Mouse (Mus musculus) neural tube, embryonic 12.5 days (tissue): ENCODE measurements at regions not wholly inside any gene's neighbourhood (a gene's known extent, or its start where the extent isn't known, plus 50 kb on each side); places are given as distances from the start of the nearest gene placed in this dataset.
A peak's percentile ranks its signal among the peaks of the same experiment; 100 is the strongest.

Experiments used
- ATAC-seq: fragments of 200-750 bp; cut with Nextera tagmentation; 2 replicates; pipeline ENCODE4 v1.8.0; 2017; ENCODE audit warnings: low read depth, mild to moderate bottlenecking, moderate TSS enrichment, moderate library complexity; ENCODE audit not compliant: low FRiP score
- H3K27ac ChIP-seq: fragments of 300-500 bp; sonication (generic); 2 replicates; pipeline ENCODE4 v1.5.1; 2016
- H3K27me3 ChIP-seq: fragments of 300-500 bp; sonication (generic); replicated peaks from 2 replicates; pipeline ENCODE4 v1.6.1; 2016; ENCODE audit warnings: mild to moderate bottlenecking
- H3K36me3 ChIP-seq: fragments of 300-500 bp; sonication (generic); 2 replicates; pipeline ENCODE4 v1.6.1; 2016; ENCODE audit warnings: mild to moderate bottlenecking
- H3K4me1 ChIP-seq: fragments of 300-500 bp; sonication (generic); 2 replicates; pipeline ENCODE4 v1.6.1; 2016
- H3K4me2 ChIP-seq: fragments of 300-500 bp; sonication (generic); replicated peaks from 2 replicates; pipeline ENCODE4 v1.6.1; 2016; ENCODE audit warnings: mild to moderate bottlenecking
- H3K4me3 ChIP-seq: fragments of 300-500 bp; sonication (generic); 2 replicates; pipeline ENCODE4 v1.5.1; 2016
- H3K9ac ChIP-seq: fragments of 300-500 bp; sonication (generic); 2 replicates; pipeline ENCODE4 v1.6.1; 2016; ENCODE audit warnings: mild to moderate bottlenecking
- H3K9me3 ChIP-seq: fragments of 300-500 bp; sonication (generic); 2 replicates; pipeline ENCODE4 v1.6.1; 2016; ENCODE audit warnings: mild to moderate bottlenecking
- WGBS: fragments of 180-500 bp; shearing (Covaris S2); methylation state at CpG from one replicate; pipeline ENCODE4 v1.1.7; 2016; 5-methylcytosine and 5-hydroxymethylcytosine counted together

DNA sequence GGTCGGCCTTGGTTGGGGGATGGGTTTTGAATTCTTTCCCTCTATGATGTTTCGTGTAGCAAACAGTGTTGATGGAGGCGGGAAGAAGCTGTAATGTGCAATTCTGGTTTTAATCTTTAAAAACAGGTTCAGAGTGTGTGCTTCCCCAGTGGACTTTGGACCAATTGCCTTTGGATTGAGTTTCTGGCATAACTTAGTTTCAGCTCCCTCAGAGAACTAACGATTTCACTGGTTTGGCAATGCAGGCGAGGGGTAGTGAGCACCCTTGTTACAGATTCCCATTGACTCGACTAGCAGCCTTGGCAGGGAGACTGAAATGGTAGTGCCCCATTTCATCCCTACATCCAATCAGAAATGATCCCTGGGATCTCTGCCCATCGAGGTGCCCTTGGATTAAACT, 193.9 kb upstream of the Tmem72 start:
- Histone ChIP-seq H3K9ac (no peak overlapping the region), H3K9me3 (no peaks in the 10 kb centered on the region), H3K36me3 (no peaks in the 10 kb centered on the region), H3K4me1 (no peaks in the 10 kb centered on the region), H3K4me3 (no peak overlapping the region), H3K4me2 (no peak overlapping the region), H3K27ac (no peak overlapping the region), H3K27me3 (no peaks in the 10 kb centered on the region)
- ATAC-seq, result no peak
- 91% methylated on average over 7 of the region's 7 CpGs for whole genome bisulfite sequencing

DNA sequence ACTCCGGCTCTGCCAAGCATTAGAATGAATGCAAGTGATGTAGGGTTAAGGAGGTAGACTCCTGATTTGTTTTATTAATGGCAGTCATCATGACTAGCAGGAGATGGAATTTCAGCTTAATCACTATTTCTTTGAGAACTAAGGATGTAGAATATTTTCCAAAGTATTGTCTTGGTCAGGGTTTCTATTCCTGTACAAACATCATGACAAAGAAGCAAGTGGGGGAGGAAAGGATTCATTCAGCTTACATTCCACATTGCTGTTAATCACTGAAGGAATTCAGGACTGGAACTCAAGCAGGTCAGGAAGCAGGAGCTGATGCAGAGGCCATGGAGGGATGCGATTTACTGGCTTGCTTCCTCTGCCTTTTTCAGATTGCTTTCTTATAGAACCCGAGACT, 195.4 kb upstream of the Tmem72 start:
- no peak overlapping the region for H3K4me2 ChIP-seq
- H3K9me3 ChIP-seq, result no peaks in the 10 kb centered on the region
- no peaks in the 10 kb centered on the region for H3K36me3 ChIP-seq
- no peak for ATAC-seq
- H3K27ac ChIP-seq, result no peak overlapping the region
- H3K4me1 ChIP-seq, result no peaks in the 10 kb centered on the region
- H3K9ac ChIP-seq, result no peak overlapping the region
- no peak overlapping the region for H3K4me3 ChIP-seq
- H3K27me3 ChIP-seq, result no peaks in the 10 kb centered on the region
- 82% methylated on average over 3 of the region's 3 CpGs for WGBS

DNA sequence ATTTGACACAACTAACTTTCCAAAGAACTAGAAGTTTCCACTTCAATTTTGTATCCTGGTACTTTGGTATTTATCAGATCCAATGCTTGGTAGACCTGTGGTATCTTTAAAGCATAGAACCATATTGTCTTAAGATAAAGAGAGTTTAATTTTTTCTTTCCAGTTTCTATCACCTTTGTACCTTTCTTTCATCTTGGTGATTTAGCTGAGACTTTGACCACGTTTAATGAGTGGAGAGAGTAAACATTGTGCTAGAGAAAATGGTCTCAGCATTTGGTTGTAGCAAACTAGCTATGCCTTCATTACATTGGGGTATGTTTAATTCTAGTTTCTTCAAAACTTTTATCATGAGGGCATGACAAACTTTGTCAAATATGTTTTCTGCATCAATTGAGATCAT, 197.4 kb upstream of the Tmem72 start:
- no peak overlapping the region for H3K27ac ChIP-seq
- no peak overlapping the region for H3K4me2 ChIP-seq
- no peaks in the 10 kb centered on the region for H3K27me3 ChIP-seq
- no peak overlapping the region for H3K9ac ChIP-seq
- no peaks in the 10 kb centered on the region for H3K9me3 ChIP-seq
- ATAC-seq, result no peak
- H3K4me3 ChIP-seq, result no peak overlapping the region
- 73% methylated on average over 1 of the region's 1 CpGs for WGBS
- H3K36me3 ChIP-seq, result no peaks in the 10 kb centered on the region
- H3K4me1 ChIP-seq, result no peaks in the 10 kb centered on the region

DNA sequence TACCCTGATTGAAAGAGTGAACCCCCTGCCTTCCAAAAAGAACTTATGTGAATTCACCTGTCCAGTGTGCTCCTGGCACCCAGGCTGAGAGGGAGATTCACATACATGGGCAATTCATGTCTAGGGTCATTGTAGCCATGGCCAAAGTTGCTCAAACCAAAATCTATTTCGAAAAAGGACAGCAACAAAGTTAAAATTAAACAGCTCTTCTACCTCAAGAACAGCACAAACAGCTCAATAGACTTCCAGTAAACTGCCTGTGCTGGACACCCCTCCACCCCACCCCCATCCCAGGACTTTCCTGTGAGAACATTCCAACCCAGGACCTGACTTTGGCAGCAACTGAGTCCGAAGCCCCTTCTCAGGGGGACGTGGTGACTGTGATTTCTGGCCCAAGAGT, 218.3 kb upstream of the Tmem72 start:
- no peaks in the 10 kb centered on the region for H3K36me3 ChIP-seq
- no peaks in the 10 kb centered on the region for H3K27me3 ChIP-seq
- H3K4me2 ChIP-seq, result no peak overlapping the region
- no peak overlapping the region for H3K4me3 ChIP-seq
- 88% methylated on average over 3 of the region's 3 CpGs for WGBS
- H3K4me1 ChIP-seq, result no peaks in the 10 kb centered on the region
- no peak overlapping the region for H3K9ac ChIP-seq
- no peak for ATAC-seq
- H3K9me3 ChIP-seq, result no peaks in the 10 kb centered on the region
- no peak overlapping the region for H3K27ac ChIP-seq

DNA sequence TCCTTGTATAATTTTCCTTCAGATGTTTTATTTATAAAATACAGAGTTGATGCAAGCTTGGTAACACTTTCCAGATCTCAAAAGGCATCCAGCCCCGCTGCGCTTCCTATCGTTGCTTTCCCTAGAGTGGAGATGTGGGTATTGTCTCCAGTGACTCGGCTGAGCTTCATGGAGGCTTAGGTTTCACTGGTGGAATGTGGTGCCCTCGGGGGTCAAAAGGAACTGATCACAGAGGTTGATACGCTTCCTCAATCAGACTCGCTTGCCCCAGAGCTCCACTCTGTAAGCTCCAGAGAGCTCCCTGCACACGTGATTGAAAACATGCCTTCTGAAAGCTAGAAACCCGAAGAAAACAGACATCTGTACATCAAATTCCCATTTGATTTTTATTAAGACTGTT, 224.9 kb upstream of the Tmem72 start:
- no peak overlapping the region for H3K4me3 ChIP-seq
- no peak overlapping the region for H3K27ac ChIP-seq
- H3K9me3 ChIP-seq, result no peaks in the 10 kb centered on the region
- H3K36me3 ChIP-seq, result no peaks in the 10 kb centered on the region
- no peaks in the 10 kb centered on the region for H3K27me3 ChIP-seq
- ATAC-seq, result no peak
- WGBS, result 79% methylated on average over 9 of the region's 9 CpGs
- 0 out of 2 replicates have a peak, but pooled peaks cover 3% of the 10 kb centered on the region for H3K4me1 ChIP-seq
- no peak overlapping the region for H3K9ac ChIP-seq
- H3K4me2 ChIP-seq, result no peak overlapping the region

DNA sequence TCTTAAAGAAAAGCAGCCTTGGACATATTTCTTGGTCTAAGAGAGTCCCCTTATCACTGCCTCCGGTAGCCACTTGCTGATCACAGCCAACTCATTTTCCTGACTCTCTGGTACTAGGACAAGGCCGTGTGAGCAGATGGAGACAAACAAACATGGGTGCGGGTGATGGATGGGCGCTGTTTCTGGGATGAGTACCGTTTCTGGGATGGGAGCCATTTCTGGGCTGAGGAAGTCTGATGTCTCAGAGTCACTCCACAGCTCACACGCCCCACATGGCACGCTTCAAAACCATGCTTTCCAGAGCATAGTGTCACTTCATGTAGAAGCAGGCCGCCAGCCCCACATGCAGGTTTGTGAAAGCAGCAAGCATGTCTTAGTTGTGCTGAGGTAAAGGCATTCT, 225.6 kb upstream of the Cxcl12 start:
- Histone ChIP-seq H3K27me3 (no peaks in the 10 kb centered on the region), H3K4me1 (0 out of 2 replicates have a peak, but pooled peaks cover 3% of the 10 kb centered on the region), H3K27ac (no peak overlapping the region), H3K36me3 (no peaks in the 10 kb centered on the region), H3K4me3 (no peak overlapping the region), H3K9me3 (no peaks in the 10 kb centered on the region), H3K9ac (no peak overlapping the region), H3K4me2 (no peak overlapping the region)
- ATAC-seq, result no peak
- WGBS, result 94% methylated on average over 8 of the region's 8 CpGs

DNA sequence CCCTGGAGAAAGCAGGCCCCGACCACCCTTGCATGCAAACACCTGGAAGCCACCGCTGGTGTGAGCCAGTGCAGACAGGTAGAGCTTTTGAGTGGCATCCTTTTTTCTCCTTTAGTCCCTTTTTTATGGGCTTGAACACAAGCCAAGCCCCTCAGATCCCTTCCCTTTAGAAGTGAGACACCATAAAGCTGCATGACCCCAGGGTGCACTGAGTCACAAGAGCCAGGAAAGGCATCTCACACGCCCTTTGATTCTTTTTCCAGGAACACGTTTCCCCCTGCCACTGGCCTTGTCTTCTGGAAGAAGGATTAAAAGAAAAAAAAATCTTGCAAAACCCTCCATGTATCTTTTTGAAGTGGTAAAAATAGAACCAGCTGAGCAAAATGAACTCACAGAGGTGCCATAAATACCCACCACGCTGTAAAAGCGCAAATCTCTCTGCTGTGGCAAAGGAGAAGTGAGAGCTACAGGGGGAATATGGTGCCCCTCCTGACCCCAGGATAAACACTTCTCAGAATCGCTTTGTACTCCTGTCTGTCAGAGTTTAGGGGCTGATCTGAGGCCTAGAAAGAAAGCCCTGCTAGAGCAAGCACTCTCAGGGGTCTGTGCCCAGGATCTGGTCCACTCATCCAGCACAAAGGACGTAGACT, 222.1 kb upstream of the Cxcl12 start:
- Histone ChIP-seq H3K36me3 (no peaks in the 10 kb centered on the region), H3K4me1 (0 out of 2 replicates have a peak, but pooled peaks cover 3% of the 10 kb centered on the region), H3K9me3 (no peaks in the 10 kb centered on the region), H3K9ac (no peak overlapping the region), H3K27me3 (no peaks in the 10 kb centered on the region), H3K27ac (no peak overlapping the region), H3K4me2 (no peak overlapping the region), H3K4me3 (no peak overlapping the region)
- no peak for ATAC-seq
- WGBS, result 6% methylated on average over 8 of the region's 8 CpGs

DNA sequence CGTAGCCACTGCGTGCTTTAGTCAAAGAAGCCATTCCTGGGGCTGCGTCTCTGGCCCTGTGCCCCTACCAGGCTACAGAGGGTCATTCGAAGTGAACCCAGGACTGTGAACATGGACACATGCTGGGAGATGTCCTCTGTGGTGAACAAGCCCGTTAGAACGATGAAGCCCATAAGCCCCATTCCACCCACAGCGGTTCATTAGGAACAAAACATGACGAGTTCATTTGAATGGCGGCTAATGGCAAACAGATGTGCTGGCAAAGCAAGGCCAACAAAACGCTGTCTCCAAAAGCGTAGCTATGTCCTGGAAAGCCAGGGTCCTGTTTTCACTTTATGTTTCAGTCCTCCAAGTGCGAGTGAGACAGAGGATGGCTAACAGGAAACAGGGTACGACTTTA, 208.7 kb upstream of the Cxcl12 start:
- 72% methylated on average over 13 of the region's 13 CpGs for WGBS
- H3K4me1 ChIP-seq, result no peaks in the 10 kb centered on the region
- H3K27ac ChIP-seq, result no peak overlapping the region
- no peaks in the 10 kb centered on the region for H3K36me3 ChIP-seq
- H3K27me3 ChIP-seq, result no peaks in the 10 kb centered on the region
- no peaks in the 10 kb centered on the region for H3K9me3 ChIP-seq
- no peak overlapping the region for H3K4me2 ChIP-seq
- no peak for ATAC-seq
- H3K4me3 ChIP-seq, result no peak overlapping the region
- H3K9ac ChIP-seq, result no peak overlapping the region

DNA sequence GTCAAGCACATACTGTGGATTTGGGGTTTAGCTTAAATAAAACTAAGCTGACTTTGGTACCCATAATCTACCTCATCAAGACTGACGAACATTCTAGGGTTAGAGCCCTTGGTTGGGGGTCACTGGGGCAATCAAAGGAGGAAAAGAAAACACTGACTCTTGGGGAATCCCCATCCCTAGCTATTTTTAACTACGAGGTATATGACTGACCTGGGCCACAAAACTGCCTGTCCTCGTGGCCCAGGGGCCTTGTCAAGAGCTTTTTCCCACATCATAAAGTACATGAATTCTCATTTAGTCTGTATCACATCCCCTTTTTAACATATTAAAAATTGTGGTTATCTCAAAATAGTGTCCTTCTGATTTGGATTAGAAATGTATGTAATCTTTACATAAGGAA, 207.7 kb upstream of the Cxcl12 start:
- Histone ChIP-seq H3K4me2 (no peak overlapping the region), H3K36me3 (no peaks in the 10 kb centered on the region), H3K27me3 (no peaks in the 10 kb centered on the region), H3K4me1 (no peaks in the 10 kb centered on the region), H3K9ac (no peak overlapping the region), H3K4me3 (no peak overlapping the region), H3K27ac (no peak overlapping the region), H3K9me3 (no peaks in the 10 kb centered on the region)
- WGBS, result 56% methylated on average over 3 of the region's 3 CpGs
- ATAC-seq, result no peak

DNA sequence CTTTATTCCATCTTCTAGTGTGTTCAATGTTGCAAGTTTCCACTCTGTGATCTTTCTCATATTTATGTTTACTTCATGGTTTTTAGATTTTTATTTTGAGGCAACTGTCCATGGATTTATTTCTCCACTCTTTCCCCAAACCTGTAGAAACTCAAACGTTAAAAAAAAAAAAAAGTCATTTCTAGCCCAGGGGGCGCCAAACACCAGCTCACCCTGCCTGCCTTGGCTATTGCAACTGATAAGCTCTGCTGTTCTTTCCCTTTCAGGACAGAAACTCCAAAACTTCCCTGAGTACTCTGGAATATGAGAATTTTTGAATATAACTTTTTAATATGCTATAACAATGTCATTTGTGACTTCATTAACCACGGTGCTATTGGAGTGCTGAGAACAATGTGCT, 201.9 kb upstream of the Cxcl12 start:
- no peak overlapping the region for H3K4me2 ChIP-seq
- no peaks in the 10 kb centered on the region for H3K4me1 ChIP-seq
- H3K36me3 ChIP-seq, result no peaks in the 10 kb centered on the region
- H3K4me3 ChIP-seq, result no peak overlapping the region
- no peak overlapping the region for H3K27ac ChIP-seq
- WGBS, result 26% methylated on average over 3 of the region's 3 CpGs
- no peak overlapping the region for H3K9ac ChIP-seq
- no peaks in the 10 kb centered on the region for H3K9me3 ChIP-seq
- no peaks in the 10 kb centered on the region for H3K27me3 ChIP-seq
- ATAC-seq, result no peak

DNA sequence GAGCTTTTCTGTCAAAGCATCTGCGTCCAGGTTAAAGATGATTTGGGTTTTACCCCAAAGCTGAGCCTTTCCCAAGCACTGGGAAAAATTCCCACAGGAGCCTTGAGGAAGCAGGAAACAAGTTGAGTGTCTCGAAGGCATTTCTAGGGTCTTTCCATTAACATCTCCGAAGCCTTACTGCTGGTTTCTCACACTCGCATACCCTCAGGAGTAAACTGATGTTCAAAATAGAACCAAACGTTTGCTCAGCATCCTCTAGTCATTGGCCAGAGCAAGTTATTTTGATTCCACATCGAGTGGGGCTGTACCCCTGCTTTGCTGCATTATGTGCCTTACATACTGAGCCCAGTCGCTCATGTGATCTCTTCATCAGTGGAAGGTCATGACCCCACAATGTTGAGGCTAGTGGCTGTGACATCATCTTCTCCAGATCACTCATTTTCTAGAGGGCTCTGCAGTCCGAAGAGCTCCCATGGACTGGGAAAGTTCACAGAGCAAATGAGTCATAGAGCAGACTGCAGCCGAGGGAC, 198.9 kb upstream of the Cxcl12 start:
- no peaks in the 10 kb centered on the region for H3K36me3 ChIP-seq
- H3K9me3 ChIP-seq, result no peaks in the 10 kb centered on the region
- ATAC-seq, result no peak
- no peak overlapping the region for H3K27ac ChIP-seq
- no peaks in the 10 kb centered on the region for H3K4me1 ChIP-seq
- H3K9ac ChIP-seq, result no peak overlapping the region
- no peaks in the 10 kb centered on the region for H3K27me3 ChIP-seq
- H3K4me2 ChIP-seq, result no peak overlapping the region
- WGBS, result 78% methylated on average over 9 of the region's 9 CpGs
- H3K4me3 ChIP-seq, result no peak overlapping the region

DNA sequence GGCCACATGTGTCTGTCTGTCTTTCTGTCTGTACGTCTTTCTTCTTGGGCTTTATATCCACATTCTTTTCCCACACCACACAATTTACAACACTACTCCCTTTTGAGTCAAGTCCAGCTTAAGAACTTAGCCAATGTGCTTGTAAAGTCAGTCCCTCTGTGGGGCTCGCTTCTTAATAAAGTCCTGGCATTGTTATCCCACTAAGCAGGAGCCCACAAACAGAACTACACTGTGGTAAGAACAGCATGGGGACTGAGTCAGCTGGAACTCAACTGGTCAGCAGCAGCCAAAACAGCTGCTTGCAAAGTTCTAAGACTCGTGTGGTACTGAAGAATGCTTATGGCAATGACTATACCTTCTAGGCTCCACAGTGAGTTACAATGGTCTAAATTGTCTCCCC, 193.5 kb upstream of the Cxcl12 start:
- no peaks in the 10 kb centered on the region for H3K36me3 ChIP-seq
- no peak overlapping the region for H3K27ac ChIP-seq
- 84% methylated on average over 3 of the region's 3 CpGs for WGBS

DNA sequence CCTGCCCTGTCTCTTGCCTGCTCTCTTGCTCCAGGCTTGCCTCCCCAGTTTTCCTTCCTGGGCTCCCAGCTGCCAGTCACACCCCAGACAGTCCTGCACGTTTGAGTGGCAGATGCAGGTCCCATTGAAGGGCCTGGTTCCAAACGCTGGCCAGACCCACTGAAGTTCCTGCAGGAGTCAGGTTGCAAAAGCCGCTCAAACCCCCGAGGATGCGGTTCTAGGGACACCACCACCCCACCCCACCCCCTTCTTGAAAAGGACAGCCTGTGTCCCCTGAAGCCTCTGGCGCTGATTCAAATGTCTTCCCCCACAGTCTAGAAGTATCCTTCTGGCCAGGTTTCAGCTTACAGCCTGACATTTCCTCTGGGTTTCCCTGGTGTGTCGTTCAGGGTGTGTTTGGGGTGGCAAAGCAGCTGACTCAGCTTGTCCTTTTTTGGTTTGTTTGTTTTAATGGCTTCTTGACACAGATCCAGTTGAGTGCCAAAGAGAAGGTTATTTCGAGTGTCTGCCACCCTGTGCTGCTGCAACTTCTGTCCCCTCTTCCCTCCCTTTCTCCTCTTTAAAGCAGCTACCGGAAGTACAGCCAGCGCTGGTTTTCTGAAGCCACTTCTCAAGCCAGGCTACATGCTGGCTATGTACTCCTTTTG, 187.9 kb upstream of the Cxcl12 start:
- Histone ChIP-seq H3K4me3 (no peak overlapping the region), H3K27me3 (no peaks in the 10 kb centered on the region), H3K4me2 (peak overlapping the region; percentile 26; the same call in 1 of the 2 replicates), H3K4me1 (peaks cover 5% of the 10 kb centered on the region; the same call in 1 of the 2 replicates), H3K36me3 (no peaks in the 10 kb centered on the region), H3K9ac (no peak overlapping the region), H3K9me3 (no peaks in the 10 kb centered on the region), H3K27ac (no peak overlapping the region)
- 10% methylated on average over 10 of the region's 10 CpGs for WGBS
- no peak for ATAC-seq

More for the DNA sequence above, 193.5 kb upstream of the Cxcl12 start:
- Histone ChIP-seq H3K4me2 (no peak overlapping the region), H3K4me1 (no peaks in the 10 kb centered on the region), H3K9ac (no peak overlapping the region), H3K27me3 (no peaks in the 10 kb centered on the region), H3K4me3 (no peak overlapping the region), H3K9me3 (no peaks in the 10 kb centered on the region)
- ATAC-seq, result no peak
